11 mouse cellular contexts compared by ENCODE assay signal in genomic region chr3:36762065-36762653, GRCm38 (mm10).
"Had no signal": no experiment of that assay in that cellular context is flagged by ENCODE, and none has a peak within 500 bp of the region (broad histone marks: within the 10 kb centered on the region; RNA-seq: fewer than 3 reads in every experiment).

No protein-coding gene starts in this region.

- H3K4me1 ChIP-seq: limb, embryonic 15.5 days; liver, embryonic 13.5 days; neural tube, embryonic 15.5 days had no signal

- H3K36me3 ChIP-seq: kidney, embryonic 15.5 days; limb, embryonic 15.5 days; liver, embryonic 13.5 days; neural tube, embryonic 15.5 days had no signal

- H3K9ac ChIP-seq: kidney, embryonic 15.5 days; limb, embryonic 15.5 days; liver, embryonic 13.5 days; neural tube, embryonic 15.5 days had no signal

- H3K27me3 ChIP-seq: kidney, embryonic 15.5 days; limb, embryonic 15.5 days; liver, embryonic 13.5 days; neural tube, embryonic 15.5 days had no signal

- H3K9me3 ChIP-seq: kidney, embryonic 15.5 days; limb, embryonic 15.5 days; liver, embryonic 13.5 days; neural tube, embryonic 15.5 days had no signal

- H3K4me3 ChIP-seq: kidney, embryonic 15.5 days; left cerebral cortex, adult 2 months; limb, embryonic 15.5 days; liver, embryonic 13.5 days; myocyte; neural tube, embryonic 15.5 days had no signal

- ATAC-seq: intestine, postnatal 0 days had no signal

- DNase-seq: liver, embryonic 13.5 days; lung, adult 18-20 months; right cerebral cortex, adult 18-20 months; right cerebral cortex, postnatal 25 days; thymus, postnatal 36 days had no signal

- H3K4me2 ChIP-seq: kidney, embryonic 15.5 days; limb, embryonic 15.5 days; liver, embryonic 13.5 days; neural tube, embryonic 15.5 days had no signal

- H3K27ac ChIP-seq: kidney, embryonic 15.5 days; left cerebral cortex, adult 2 months; limb, embryonic 15.5 days; liver, embryonic 13.5 days; neural tube, embryonic 15.5 days had no signal
